Comparison of ENCODE assay signal across 9 mouse cellular contexts in genomic region chr3:88495741-88496415, GRCm38 (mm10). TPM values are rescaled to one million over a fixed set of nuclear protein-coding genes. Genes with fewer than 3 reads are reported as not detected.
DNase-seq lines count a peak whose midpoint lies in the region; ATAC-seq and TF ChIP-seq lines count a peak whose summit lies in the region.
"Had no signal": no experiment of that assay in that cellular context is flagged by ENCODE, and none has a peak within 500 bp of the region (broad histone marks: within the 10 kb centered on the region; RNA-seq: fewer than 3 reads in every experiment).

No protein-coding gene starts in this region.

- no peaks in the 10 kb centered on the region for H3K36me3 ChIP-seq in intestine, embryonic 14.5 days (ENCODE audit: control insufficient read depth, insufficient read depth, low read length)
- H3K36me3 ChIP-seq in intestine, postnatal 0 days (ENCODE audit: control insufficient read depth, insufficient read depth): peaks cover 11% of the 10 kb centered on the region; the same call in 1 of the 2 replicates
- peaks cover 26% of the 10 kb centered on the region for H3K36me3 ChIP-seq in heart, embryonic 13.5 days
- peaks cover 49% of the 10 kb centered on the region for H3K36me3 ChIP-seq in liver, embryonic 15.5 days (replicated peaks)
- H3K36me3 ChIP-seq in hindbrain, embryonic 13.5 days: no peaks in the 10 kb centered on the region

- H3K9ac ChIP-seq in intestine, embryonic 14.5 days (ENCODE audit: low read length): no peak overlapping the region
- H3K9ac ChIP-seq in intestine, postnatal 0 days (ENCODE audit: low read depth, low read length): no peak overlapping the region
- peak overlapping the region; percentile 85 for H3K9ac ChIP-seq in heart, embryonic 13.5 days
- peak overlapping the region; percentile 71 for H3K9ac ChIP-seq in liver, embryonic 15.5 days
- no peak overlapping the region for H3K9ac ChIP-seq in hindbrain, embryonic 13.5 days

- DNase-seq in intestine, embryonic 14.5 days (ENCODE audit: low spot score): no peak
- DNase-seq in adipocyte (ENCODE audit: low spot score): peak; percentile 59
- DNase-seq in layer of hippocampus, adult 9-11 months: no peak
- no peak for DNase-seq in gastrocnemius, postnatal 4 days (ENCODE audit: low spot score in 2 of 2)

- peak overlapping the region; percentile 58; the same call in 1 of the 2 replicates for H3K27ac ChIP-seq in intestine, embryonic 14.5 days (ENCODE audit: low read depth)
- no peak overlapping the region for H3K27ac ChIP-seq in intestine, postnatal 0 days (ENCODE audit: low read depth, low read length)
- H3K27ac ChIP-seq in heart, embryonic 13.5 days (replicated peaks): peak overlapping the region; percentile 100
- H3K27ac ChIP-seq in liver, embryonic 15.5 days (replicated peaks): peak overlapping the region; percentile 92
- H3K27ac ChIP-seq in hindbrain, embryonic 13.5 days: no peak overlapping the region

- no peak for TF ChIP-seq CTCF in intestine, postnatal 0 days (IDR thresholded peaks at IDR 0.05; ENCODE audit: low read depth)

- no peak overlapping the region for H3K4me2 ChIP-seq in intestine, embryonic 14.5 days (ENCODE audit: low read length)
- H3K4me2 ChIP-seq in intestine, postnatal 0 days (replicated peaks; ENCODE audit: low read depth): no peak overlapping the region
- H3K4me2 ChIP-seq in heart, embryonic 13.5 days: peak overlapping the region; percentile 49
- peak overlapping the region; percentile 94 for H3K4me2 ChIP-seq in liver, embryonic 15.5 days
- H3K4me2 ChIP-seq in hindbrain, embryonic 13.5 days: no peak overlapping the region

- 79% methylated on average over 10 of the region's 10 CpGs for WGBS in intestine, embryonic 14.5 days
- 72% methylated on average over 10 of the region's 10 CpGs for WGBS in intestine, postnatal 0 days
- WGBS in heart, embryonic 13.5 days: 72% methylated on average over 10 of the region's 10 CpGs
- 75% methylated on average over 10 of the region's 10 CpGs for WGBS in liver, embryonic 15.5 days (ENCODE audit: insufficient replicate concordance)
- 85% methylated on average over 10 of the region's 10 CpGs for WGBS in hindbrain, embryonic 13.5 days

- ATAC-seq in intestine, embryonic 14.5 days (replicated peaks; ENCODE audit: low FRiP score, low TSS enrichment, low read depth): no peak
- no peak for ATAC-seq in intestine, postnatal 0 days
- ATAC-seq in heart, embryonic 13.5 days (ENCODE audit: extremely low read depth, insufficient number of reproducible peaks, low FRiP score, low TSS enrichment): no peak
- no peak for ATAC-seq in liver, embryonic 15.5 days (ENCODE audit: insufficient read depth)
- no peak for ATAC-seq in hindbrain, embryonic 13.5 days (ENCODE audit: low FRiP score)

- H3K9me3 ChIP-seq in intestine, embryonic 14.5 days (ENCODE audit: control insufficient read depth, low read length): no peaks in the 10 kb centered on the region
- H3K9me3 ChIP-seq in intestine, postnatal 0 days (ENCODE audit: control insufficient read depth): no peaks in the 10 kb centered on the region
- H3K9me3 ChIP-seq in heart, embryonic 13.5 days: no peaks in the 10 kb centered on the region
- no peaks in the 10 kb centered on the region for H3K9me3 ChIP-seq in liver, embryonic 15.5 days (replicated peaks)
- no peaks in the 10 kb centered on the region for H3K9me3 ChIP-seq in hindbrain, embryonic 13.5 days

- no peaks in the 10 kb centered on the region for H3K27me3 ChIP-seq in intestine, embryonic 14.5 days (replicated peaks; ENCODE audit: control insufficient read depth, insufficient read depth, low read length)
- H3K27me3 ChIP-seq in intestine, postnatal 0 days (replicated peaks; ENCODE audit: control insufficient read depth, insufficient read depth, low read length): no peaks in the 10 kb centered on the region
- H3K27me3 ChIP-seq in heart, embryonic 13.5 days (replicated peaks): no peaks in the 10 kb centered on the region
- no peaks in the 10 kb centered on the region for H3K27me3 ChIP-seq in liver, embryonic 15.5 days
- H3K27me3 ChIP-seq in hindbrain, embryonic 13.5 days: peaks cover 10% of the 10 kb centered on the region; the same call in 1 of the 2 replicates

- peaks cover 28% of the 10 kb centered on the region for H3K4me1 ChIP-seq in intestine, embryonic 14.5 days (replicated peaks; ENCODE audit: control insufficient read depth, insufficient read depth, low read length)
- peaks cover 29% of the 10 kb centered on the region for H3K4me1 ChIP-seq in intestine, postnatal 0 days (replicated peaks; ENCODE audit: control insufficient read depth, insufficient read depth, low read length)
- H3K4me1 ChIP-seq in heart, embryonic 13.5 days: peaks cover 71% of the 10 kb centered on the region
- peaks cover 95% of the 10 kb centered on the region for H3K4me1 ChIP-seq in liver, embryonic 15.5 days (replicated peaks)
- H3K4me1 ChIP-seq in hindbrain, embryonic 13.5 days (replicated peaks): peaks cover 32% of the 10 kb centered on the region

- no peak overlapping the region for H3K4me3 ChIP-seq in intestine, embryonic 14.5 days (ENCODE audit: low read depth, low read length)
- H3K4me3 ChIP-seq in intestine, postnatal 0 days (ENCODE audit: low read depth, low read length): no peak overlapping the region
- H3K4me3 ChIP-seq in heart, embryonic 13.5 days: no peak overlapping the region
- H3K4me3 ChIP-seq in liver, embryonic 15.5 days (replicated peaks): peak overlapping the region; percentile 27
- no peak overlapping the region for H3K4me3 ChIP-seq in hindbrain, embryonic 13.5 days

RNA-seq across cellular contexts. Expression of gene Lmna, which starts 13.9 kb away (rescaled TPM):
- 86.0 and 96.0 TPM in 2 replicates for polyA plus RNA-seq in intestine, embryonic 14.5 days (2014; fragmentation: Nextera tagmentation; extraction: Ambion mirVana)
- 92.5 and 96.5 TPM in 2 replicates for polyA plus RNA-seq in intestine, postnatal 0 days (2015; fragmentation: Nextera tagmentation; extraction: Ambion mirVana)
- 86.7 and 97.1 TPM in 2 replicates for polyA plus RNA-seq in heart, embryonic 13.5 days (2015; fragmentation: Nextera tagmentation; extraction: Ambion mirVana)
- polyA plus RNA-seq in liver, embryonic 15.5 days (2015; fragmentation: Nextera tagmentation; extraction: Ambion mirVana): 133 and 142 TPM in 2 replicates
- 31.9 and 35.0 TPM in 2 replicates for polyA plus RNA-seq in hindbrain, embryonic 13.5 days (2015; fragmentation: Nextera tagmentation; extraction: Ambion mirVana)
- 100 to 1,000 TPM; 355 to 365 TPM for total RNA-seq in gastrocnemius, postnatal 4 days (2021)

RNA-seq across cellular contexts. Expression of gene Sema4a, which starts 34.9 kb away (rescaled TPM):
- 11.1 and 13.3 TPM in 2 replicates for polyA plus RNA-seq in intestine, embryonic 14.5 days (2014; fragmentation: Nextera tagmentation; extraction: Ambion mirVana)
- polyA plus RNA-seq in intestine, postnatal 0 days (2015; fragmentation: Nextera tagmentation; extraction: Ambion mirVana): 93.1 and 101 TPM in 2 replicates
- polyA plus RNA-seq in heart, embryonic 13.5 days (2015; fragmentation: Nextera tagmentation; extraction: Ambion mirVana): 1.3 and 1.7 TPM in 2 replicates
- polyA plus RNA-seq in liver, embryonic 15.5 days (2015; fragmentation: Nextera tagmentation; extraction: Ambion mirVana): 25.0 and 26.2 TPM in 2 replicates
- polyA plus RNA-seq in hindbrain, embryonic 13.5 days (2015; fragmentation: Nextera tagmentation; extraction: Ambion mirVana): 25.5 and 27.4 TPM in 2 replicates
- 1 to 10 TPM; 3.0 to 4.4 TPM for total RNA-seq in gastrocnemius, postnatal 4 days (2021)

RNA-seq across cellular contexts. Expression of gene Mex3a, which starts 36.3 kb away (rescaled TPM):
- 19.8 and 23.8 TPM in 2 replicates for polyA plus RNA-seq in intestine, embryonic 14.5 days (2014; fragmentation: Nextera tagmentation; extraction: Ambion mirVana)
- 2.8 TPM in 2 replicates for polyA plus RNA-seq in intestine, postnatal 0 days (2015; fragmentation: Nextera tagmentation; extraction: Ambion mirVana)
- 9.9 and 10.1 TPM in 2 replicates for polyA plus RNA-seq in heart, embryonic 13.5 days (2015; fragmentation: Nextera tagmentation; extraction: Ambion mirVana)
- 0.60 and 0.67 TPM in 2 replicates for polyA plus RNA-seq in liver, embryonic 15.5 days (2015; fragmentation: Nextera tagmentation; extraction: Ambion mirVana)
- polyA plus RNA-seq in hindbrain, embryonic 13.5 days (2015; fragmentation: Nextera tagmentation; extraction: Ambion mirVana): 38.9 and 40.0 TPM in 2 replicates
- 10 to 100 TPM; 12.9 to 13.1 TPM for total RNA-seq in gastrocnemius, postnatal 4 days (2021)

RNA-seq across cellular contexts. Expression of gene Rab25, which starts 52.2 kb away (rescaled TPM):
- 55.6 and 56.9 TPM in 2 replicates for polyA plus RNA-seq in intestine, embryonic 14.5 days (2014; fragmentation: Nextera tagmentation; extraction: Ambion mirVana)
- 79.5 and 89.2 TPM in 2 replicates for polyA plus RNA-seq in intestine, postnatal 0 days (2015; fragmentation: Nextera tagmentation; extraction: Ambion mirVana)
- polyA plus RNA-seq in heart, embryonic 13.5 days (2015; fragmentation: Nextera tagmentation; extraction: Ambion mirVana): 1.1 and 1.5 TPM in 2 replicates
- 0.53 TPM in 1 of 2 replicates, not detected in the other for polyA plus RNA-seq in liver, embryonic 15.5 days (2015; fragmentation: Nextera tagmentation; extraction: Ambion mirVana)
- not detected in 2 replicates for polyA plus RNA-seq in hindbrain, embryonic 13.5 days (2015; fragmentation: Nextera tagmentation; extraction: Ambion mirVana)
- under 1 TPM; 0.57 to 0.91 TPM for total RNA-seq in gastrocnemius, postnatal 4 days (2021)
- total RNA-seq: layer of hippocampus, postnatal 14 days had no signal

RNA-seq across cellular contexts. Expression of gene Lamtor2, which starts 57.0 kb away (rescaled TPM):
- polyA plus RNA-seq in intestine, embryonic 14.5 days (2014; fragmentation: Nextera tagmentation; extraction: Ambion mirVana): 98.9 and 102 TPM in 2 replicates
- polyA plus RNA-seq in intestine, postnatal 0 days (2015; fragmentation: Nextera tagmentation; extraction: Ambion mirVana): 171 and 183 TPM in 2 replicates
- polyA plus RNA-seq in heart, embryonic 13.5 days (2015; fragmentation: Nextera tagmentation; extraction: Ambion mirVana): 131 and 150 TPM in 2 replicates
- 104 and 112 TPM in 2 replicates for polyA plus RNA-seq in liver, embryonic 15.5 days (2015; fragmentation: Nextera tagmentation; extraction: Ambion mirVana)
- 179 and 182 TPM in 2 replicates for polyA plus RNA-seq in hindbrain, embryonic 13.5 days (2015; fragmentation: Nextera tagmentation; extraction: Ambion mirVana)
- total RNA-seq in gastrocnemius, postnatal 4 days (2021): 10 to 100 TPM; 78.5 to 81.4 TPM

Comparison
In these comparisons a context has a peak if more than half of its experiments do, and no peak if none do; other contexts are left out.
1. H3K27ac ChIP-seq: peak in intestine, embryonic 14.5 days (single experiment), heart, embryonic 13.5 days (single experiment) and liver, embryonic 15.5 days (single experiment); none in intestine, postnatal 0 days (single experiment) and hindbrain, embryonic 13.5 days (single experiment).
2. H3K4me2 ChIP-seq: peak in heart, embryonic 13.5 days (single experiment) and liver, embryonic 15.5 days (single experiment); none in intestine, embryonic 14.5 days (single experiment), intestine, postnatal 0 days (single experiment) and hindbrain, embryonic 13.5 days (single experiment).
3. H3K9ac ChIP-seq: peak in heart, embryonic 13.5 days (single experiment) and liver, embryonic 15.5 days (single experiment); none in intestine, embryonic 14.5 days (single experiment), intestine, postnatal 0 days (single experiment) and hindbrain, embryonic 13.5 days (single experiment).